Mouse (Mus musculus) heart, embryonic 16.5 days (tissue): ENCODE measurements around the gene Cep19. TPM values are rescaled to one million over a fixed set of nuclear protein-coding genes. Genes with fewer than 3 reads are reported as not detected.
"Not testable (repeated sequence)": the region's sequence is repeated elsewhere in the genome, so short reads cannot be mapped to it uniquely, and the experiment has no call there.

Experiments used
- ATAC-seq: fragments of 200-750 bp; cut with Nextera tagmentation; replicated peaks from 2 replicates; pipeline ENCODE4 v1.8.0; 2017; ENCODE audit warnings: moderate number of reproducible peaks; ENCODE audit not compliant: insufficient read depth, low FRiP score; ENCODE audit errors: extremely low read depth
- H3K27ac ChIP-seq: fragments of 300-500 bp; sonication (generic); 2 replicates; pipeline ENCODE4 v1.5.1; 2014; ENCODE audit warnings: mild to moderate bottlenecking, low read length, control low read depth, moderate library complexity
- H3K27me3 ChIP-seq: fragments of 300-500 bp; sonication (generic); 2 replicates; pipeline ENCODE4 v1.6.1; 2014; ENCODE audit warnings: low read length, mixed read lengths; ENCODE audit not compliant: control insufficient read depth, insufficient read depth
- H3K36me3 ChIP-seq: fragments of 300-500 bp; sonication (generic); 2 replicates; pipeline ENCODE4 v1.6.1; 2014; ENCODE audit not compliant: control insufficient read depth, insufficient read depth
- H3K4me1 ChIP-seq: fragments of 300-500 bp; sonication (generic); 2 replicates; pipeline ENCODE4 v1.6.1; 2014; ENCODE audit warnings: low read length, mixed read lengths; ENCODE audit not compliant: control insufficient read depth, insufficient read depth
- H3K4me2 ChIP-seq: fragments of 300-500 bp; sonication (generic); 2 replicates; pipeline ENCODE4 v1.6.1; 2014; ENCODE audit warnings: low read depth, mild to moderate bottlenecking, control low read depth, low read length
- H3K4me3 ChIP-seq: fragments of 300-500 bp; sonication (generic); 2 replicates; pipeline ENCODE4 v1.5.1; 2014; ENCODE audit warnings: mild to moderate bottlenecking, control low read depth, low read length
- H3K9ac ChIP-seq: fragments of 300-500 bp; sonication (generic); 2 replicates; pipeline ENCODE4 v1.6.1; 2014; ENCODE audit warnings: low read length, control low read depth
- H3K9me3 ChIP-seq: fragments of 300-500 bp; sonication (generic); replicated peaks from 2 replicates; pipeline ENCODE4 v1.6.1; 2016; ENCODE audit warnings: low read length; ENCODE audit not compliant: control insufficient read depth
- WGBS: fragments of 180-500 bp; shearing (Covaris S2); extraction: QIAGEN DNeasy Blood & Tissue Kit; methylation state at CpG from one replicate; pipeline ENCODE4 v1.1.7; 2014; 5-methylcytosine and 5-hydroxymethylcytosine counted together
- polyA plus RNA-seq: library from polyadenylated mRNA; unstranded; fragments of >200 nt; fragmentation: Nextera tagmentation; extraction: Ambion mirVana; gene quantifications from 2 replicates; pipeline ENCODE4 v1.2.1, GENCODE M21; 2015

Cep19 gene
- polyA plus RNA-seq, 1 experiment from 2014 or later: 26.3 TPM

DNA sequence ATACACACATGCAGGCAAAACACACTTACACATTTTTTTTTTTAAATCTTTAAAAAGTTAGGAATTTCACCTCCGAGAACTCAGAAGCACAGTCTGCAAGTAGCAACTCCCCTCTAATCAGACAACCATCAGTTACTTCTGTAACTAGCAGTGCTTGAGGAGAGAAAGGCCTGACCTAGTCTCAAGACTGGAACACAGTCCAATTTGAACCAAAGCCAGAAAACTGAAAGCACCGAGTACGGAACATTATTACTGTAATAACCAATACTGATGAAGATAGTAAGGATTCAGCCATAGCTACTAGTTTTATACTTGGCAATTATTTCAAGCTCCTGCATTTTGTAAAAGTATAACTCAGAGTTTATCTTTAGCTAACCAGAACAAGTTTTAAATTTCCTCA is 23.2 kb upstream of the Cep19 start:
- 30% methylated on average over 3 of the region's 3 CpGs for WGBS
- H3K4me2 ChIP-seq: peak overlapping the region; percentile 32
- H3K4me1 ChIP-seq: peaks cover 23% of the 10 kb centered on the region
- H3K27me3 ChIP-seq: no peaks in the 10 kb centered on the region
- no peak for ATAC-seq
- H3K4me3 ChIP-seq: peak overlapping the region; percentile 16; the same call in 1 of the 2 replicates
- no peak overlapping the region for H3K9ac ChIP-seq
- no peak overlapping the region for H3K27ac ChIP-seq
- no peaks in the 10 kb centered on the region for H3K36me3 ChIP-seq
- no peaks in the 10 kb centered on the region for H3K9me3 ChIP-seq

DNA sequence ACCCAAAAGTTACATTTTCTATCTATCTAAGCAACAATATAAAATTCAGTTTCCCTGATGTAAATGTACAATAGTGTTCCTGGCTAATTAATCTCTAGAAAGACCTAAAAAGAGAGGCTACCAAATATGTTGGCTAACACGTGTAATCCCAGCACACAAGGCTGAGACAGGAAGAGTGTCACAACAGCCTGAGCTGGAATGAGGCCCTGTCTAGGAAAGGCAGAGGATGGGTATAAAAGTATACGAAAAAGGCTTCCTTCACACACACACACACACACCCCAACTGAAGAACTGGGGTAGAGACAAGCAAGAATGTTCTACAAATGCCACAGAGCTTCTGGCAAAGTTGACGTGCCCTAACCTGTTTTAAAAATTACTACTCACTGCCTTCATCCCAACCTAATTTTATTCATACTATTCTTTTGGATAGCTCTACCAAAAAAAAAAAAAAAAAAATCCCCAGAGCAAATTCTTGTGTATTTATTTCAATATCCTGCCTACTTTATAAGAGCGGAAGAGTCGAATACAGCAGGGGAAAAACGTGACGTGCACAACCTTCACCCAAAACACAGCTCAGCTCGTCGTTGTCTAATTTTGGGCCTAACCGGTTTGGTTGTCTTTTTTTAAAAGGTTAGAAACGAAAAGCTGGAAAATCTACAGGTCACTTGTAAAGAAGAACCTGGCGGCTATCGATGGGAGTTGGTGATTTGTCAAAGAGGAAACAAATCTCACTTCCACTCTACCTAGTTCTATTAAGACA is 21.8 kb upstream of the Cep19 start:
- Histone ChIP-seq H3K4me3 (peak overlapping the region; percentile 87), H3K4me1 (peaks cover 23% of the 10 kb centered on the region)

DNA sequence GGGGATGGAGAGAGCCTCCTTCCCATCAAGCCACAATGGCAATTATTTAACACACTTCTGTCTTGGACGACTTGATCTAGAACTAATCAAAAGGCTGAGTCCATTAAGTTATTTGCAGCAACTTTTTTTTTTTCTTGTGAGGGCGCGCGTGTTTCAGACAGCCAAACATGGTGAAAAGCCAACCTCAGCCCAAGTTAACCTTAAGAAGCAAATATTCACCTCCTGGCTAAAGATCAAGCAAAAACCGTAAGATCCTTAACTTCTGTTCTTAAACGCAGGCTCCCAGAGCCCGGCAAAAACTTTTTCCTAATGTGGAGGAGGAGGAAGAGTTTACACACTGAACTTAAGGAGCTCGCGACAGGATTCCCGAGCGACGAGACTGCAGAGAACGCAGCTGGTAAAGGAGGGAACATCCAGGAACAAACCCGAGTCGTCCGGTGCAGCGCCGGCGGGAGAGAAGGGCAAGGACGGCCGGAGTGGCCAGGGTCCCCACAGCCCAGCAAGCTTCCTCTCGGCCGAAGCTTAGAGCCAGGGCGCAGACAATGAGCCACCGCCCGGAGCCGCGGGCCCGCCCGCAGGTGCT is 21.1 kb upstream of the Cep19 start:
- H3K9me3 ChIP-seq: no peaks in the 10 kb centered on the region
- H3K36me3 ChIP-seq: no peaks in the 10 kb centered on the region
- peak overlapping the region; percentile 87 for H3K4me3 ChIP-seq
- H3K27me3 ChIP-seq: no peaks in the 10 kb centered on the region
- H3K9ac ChIP-seq: peak overlapping the region; percentile 100
- WGBS: under 1% methylated on average over 30 of the region's 30 CpGs
- peak overlapping the region; percentile 87 for H3K4me2 ChIP-seq
- peak overlapping the region; percentile 98 for H3K27ac ChIP-seq
- no peak for ATAC-seq
- peaks cover 23% of the 10 kb centered on the region for H3K4me1 ChIP-seq

More for the DNA sequence above, 21.8 kb upstream of the Cep19 start:
- Histone ChIP-seq H3K9ac (peak overlapping the region; percentile 100), H3K27me3 (no peaks in the 10 kb centered on the region), H3K9me3 (no peaks in the 10 kb centered on the region), H3K36me3 (no peaks in the 10 kb centered on the region), H3K27ac (peak overlapping the region; percentile 98), H3K4me2 (peak overlapping the region; percentile 87)
- no peak for ATAC-seq
- WGBS: 4% methylated on average over 13 of the region's 13 CpGs

DNA sequence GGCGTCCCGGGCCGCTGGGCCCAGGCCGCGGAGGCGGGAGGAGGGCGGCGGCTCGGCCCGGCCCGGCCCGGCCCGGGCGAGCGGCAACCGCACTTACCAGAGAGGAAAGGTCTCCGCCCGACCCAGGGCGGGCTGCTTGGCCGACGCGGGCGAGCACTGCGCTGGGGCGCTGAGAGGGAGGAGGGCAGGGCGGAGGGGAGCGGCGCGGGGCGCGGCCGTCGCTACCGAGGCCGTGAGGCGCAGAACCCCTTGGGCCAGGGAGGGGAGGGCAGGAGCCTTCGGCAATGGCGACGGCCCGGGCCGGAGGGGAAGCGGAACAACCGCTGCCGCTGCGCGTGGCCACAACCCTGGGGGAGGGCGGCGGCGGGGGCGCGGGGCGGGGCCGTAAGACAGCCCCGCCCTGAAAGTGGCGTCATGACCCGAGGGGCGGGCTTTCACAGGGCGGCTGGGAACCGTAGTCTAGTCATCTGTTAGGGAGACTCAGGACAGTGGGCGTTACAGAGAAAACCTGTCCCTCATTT is 20.5 kb upstream of the Cep19 start, which contains the start of gene Pak2:
TSS of gene Pak2 (minus strand) at position 352 of the 521 bp plus-strand sequence.
- H3K4me2 ChIP-seq: peak within 1 kb of the TSS; percentile 87
- H3K36me3 ChIP-seq: no peaks in the 10 kb centered on the region
- no peaks in the 10 kb centered on the region for H3K27me3 ChIP-seq
- ATAC-seq: peak; percentile 95
- H3K4me1 ChIP-seq: peaks cover 23% of the 10 kb centered on the region
- H3K9ac ChIP-seq: peak within 1 kb of the TSS; percentile 100
- no peaks in the 10 kb centered on the region for H3K9me3 ChIP-seq
- WGBS: under 1% methylated on average over 42 of the region's 60 CpGs
- H3K27ac ChIP-seq: peak within 1 kb of the TSS; percentile 98
- peak within 1 kb of the TSS; percentile 87 for H3K4me3 ChIP-seq

DNA sequence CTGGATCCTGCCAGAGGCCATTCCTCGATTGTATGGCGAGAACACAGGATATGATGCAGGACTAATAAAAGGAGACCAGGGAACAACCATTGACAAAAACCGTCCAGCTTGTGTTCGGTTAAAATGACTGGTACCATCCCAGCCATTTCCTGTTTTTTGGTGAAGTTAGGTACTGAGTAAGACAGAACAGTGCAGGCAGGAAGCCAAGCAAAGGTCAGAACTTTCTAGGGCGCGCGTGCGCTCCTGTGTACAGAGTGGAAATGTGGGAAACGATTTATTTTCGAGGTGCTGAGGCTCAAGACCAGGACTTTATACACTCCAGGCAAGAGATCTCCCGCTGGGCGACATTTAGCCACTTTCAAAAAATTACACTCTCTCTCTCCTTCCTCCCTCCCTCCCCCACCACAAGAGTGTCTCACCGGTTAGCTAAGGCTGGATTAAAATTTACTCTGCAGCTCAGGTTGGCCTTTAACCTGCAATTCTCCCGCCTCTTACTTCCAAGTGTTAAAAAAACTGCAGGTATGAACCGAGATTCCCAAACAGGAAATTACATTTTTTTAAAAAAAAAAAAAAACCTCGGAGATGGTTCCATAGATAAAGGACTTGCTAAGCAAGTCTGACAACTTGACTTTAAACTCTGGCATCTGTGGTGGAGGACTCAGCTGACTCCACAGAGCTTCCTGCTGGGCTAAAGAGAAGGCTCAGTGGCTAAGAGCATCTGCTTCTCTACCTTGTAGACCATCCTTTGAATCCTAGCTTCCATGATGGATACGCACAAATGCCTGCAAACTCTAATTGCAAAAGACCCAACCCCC is 11.8 kb upstream of the Cep19 start:
- no peak overlapping the region for H3K9ac ChIP-seq
- H3K4me2 ChIP-seq: peak overlapping the region; percentile 25
- peak overlapping the region; percentile 25; the same call in 1 of the 2 replicates for H3K27ac ChIP-seq
- H3K27me3 ChIP-seq: no peaks in the 10 kb centered on the region
- peaks cover 25% of the 10 kb centered on the region for H3K36me3 ChIP-seq
- no peak overlapping the region for H3K4me3 ChIP-seq
- WGBS: 65% methylated on average over 17 of the region's 17 CpGs
- ATAC-seq: no peak
- H3K9me3 ChIP-seq: no peaks in the 10 kb centered on the region
- no peaks in the 10 kb centered on the region; the same call in 1 of the 2 replicates for H3K4me1 ChIP-seq

DNA sequence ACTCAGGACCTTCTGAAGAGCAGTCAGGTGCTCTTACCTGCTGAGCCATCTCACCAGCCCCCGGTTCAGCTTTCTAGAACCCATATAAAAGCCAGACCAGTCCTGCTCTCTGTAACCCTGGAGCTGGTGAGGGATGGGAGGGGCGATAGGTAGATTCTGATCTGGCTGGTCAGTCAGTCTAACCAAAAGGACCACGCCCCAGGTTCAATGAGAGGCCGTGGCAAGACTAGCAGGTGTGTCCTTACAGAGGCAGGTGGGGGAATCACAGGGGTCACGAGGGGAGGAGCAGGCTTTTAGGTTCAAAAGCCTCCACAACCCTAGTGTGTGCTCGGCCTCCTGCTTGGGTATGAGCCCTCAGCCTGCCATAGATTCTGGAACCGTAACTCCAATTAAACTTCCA is 8.1 kb upstream of the Cep19 start:
- no peak overlapping the region for H3K9ac ChIP-seq
- no peaks in the 10 kb centered on the region for H3K27me3 ChIP-seq
- H3K27ac ChIP-seq: no peak overlapping the region
- H3K4me2 ChIP-seq: no peak overlapping the region
- no peaks in the 10 kb centered on the region; the same call in 1 of the 2 replicates for H3K4me1 ChIP-seq
- no peaks in the 10 kb centered on the region for H3K9me3 ChIP-seq
- H3K36me3 ChIP-seq: peaks cover 29% of the 10 kb centered on the region
- no peak overlapping the region for H3K4me3 ChIP-seq
- WGBS: 96% methylated on average over 7 of the region's 7 CpGs
- no peak for ATAC-seq

DNA sequence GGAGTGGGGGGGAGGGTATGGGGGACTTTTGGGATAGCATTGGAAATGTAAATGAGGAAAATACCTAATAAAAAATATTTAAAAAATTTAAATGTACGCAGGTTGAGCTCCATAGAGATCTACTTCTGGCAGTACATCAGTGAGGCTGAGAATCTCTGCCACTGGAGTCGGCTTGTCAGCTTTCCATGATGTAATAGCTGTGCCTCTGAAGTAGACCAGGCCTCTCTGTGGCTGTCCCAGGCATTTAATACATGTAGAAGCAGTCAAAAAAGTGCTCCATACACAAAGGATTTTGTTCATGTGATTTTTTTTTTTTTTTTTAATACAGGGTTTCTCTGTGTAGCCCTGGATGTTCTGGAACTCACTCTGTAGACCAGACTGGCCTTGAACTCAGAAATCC is 1.8 kb upstream of the Cep19 start:
- H3K36me3 ChIP-seq, H3K27me3 ChIP-seq, ATAC-seq, H3K27ac ChIP-seq, H3K9ac ChIP-seq, H3K4me3 ChIP-seq, H3K9me3 ChIP-seq, H3K4me2 ChIP-seq: not testable (repeated sequence)
- 69% methylated on average over 2 of the region's 2 CpGs for WGBS
- H3K4me1 ChIP-seq: peaks cover 13% of the 10 kb centered on the region

DNA sequence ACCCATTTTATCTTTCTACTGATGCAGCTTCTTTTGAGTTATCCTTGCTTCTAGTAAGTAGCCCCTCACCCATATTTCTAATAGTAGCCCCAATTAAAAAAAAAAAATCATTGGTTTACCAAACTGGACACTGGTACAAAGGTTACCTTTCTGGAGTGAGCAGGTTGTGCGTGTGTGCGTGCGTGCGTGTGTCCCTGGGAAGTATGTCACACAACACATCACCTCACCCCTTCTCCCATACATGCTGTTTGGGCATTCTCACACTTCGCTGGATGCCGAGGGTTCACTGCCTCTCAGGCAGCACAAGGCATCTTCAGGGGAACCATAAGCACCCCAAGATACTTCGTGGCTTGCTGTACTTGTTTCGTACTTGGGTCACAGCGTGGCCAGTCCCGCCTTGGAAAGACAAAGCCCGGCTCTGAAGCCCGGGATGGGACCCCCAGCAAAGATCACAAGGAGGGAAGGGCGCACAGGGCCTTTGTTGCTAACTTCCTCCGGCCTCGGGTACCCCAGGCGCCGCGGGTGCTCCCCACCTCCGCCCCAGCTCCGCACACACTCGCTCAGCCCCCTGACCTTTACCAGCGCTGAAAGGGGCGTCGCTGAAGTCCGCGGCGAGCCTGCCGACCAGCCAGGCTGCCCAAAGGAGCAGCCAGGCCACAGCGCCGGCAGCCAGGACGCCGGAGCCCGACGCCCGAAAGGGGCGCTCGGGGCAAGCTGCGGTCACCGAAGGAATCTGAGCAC is 533 bp upstream of the Cep19 start:
- Histone ChIP-seq H3K27me3 (no peaks in the 10 kb centered on the region), H3K36me3 (peaks cover 12% of the 10 kb centered on the region), H3K4me1 (peaks cover 13% of the 10 kb centered on the region), H3K9me3 (no peaks in the 10 kb centered on the region), H3K27ac (peak overlapping the region; percentile 85), H3K4me2 (peak overlapping the region; percentile 77), H3K9ac (peak overlapping the region; percentile 89), H3K4me3 (peak overlapping the region; percentile 80)
- ATAC-seq: peak; percentile 76
- under 1% methylated on average over 39 of the region's 39 CpGs for WGBS
